Mouse (Mus musculus): Measurements from ENCODE around the gene Gpatch3. TPM values are rescaled to one million over a fixed set of nuclear protein-coding genes. Genes with fewer than 3 reads are reported as not detected.

Gpatch3 gene
- 3.9 and 4.2 TPM in 2 replicates for polyA plus RNA-seq (2015; fragmentation: Nextera tagmentation; extraction: Ambion mirVana)

- H3K27me3 ChIP-seq (ENCODE audit: control insufficient read depth, insufficient read depth, low read length): no peaks in the 10 kb centered on the region
- no peaks in the 10 kb centered on the region for H3K9me3 ChIP-seq (replicated peaks; ENCODE audit: control insufficient read depth, low read length)
- H3K9ac ChIP-seq (ENCODE audit: low read length): peak within 1 kb of the TSS; percentile 92
- H3K4me3 ChIP-seq (replicated peaks; ENCODE audit: low read length): peak within 1 kb of the TSS; percentile 94
- H3K27ac ChIP-seq (ENCODE audit: low read length): peak within 1 kb of the TSS; percentile 88
- H3K4me2 ChIP-seq (ENCODE audit: low read depth, low read length): peak within 1 kb of the TSS; percentile 98
- peaks cover 7% of the 10 kb centered on the region; the same call in 1 of the 2 replicates for H3K4me1 ChIP-seq (ENCODE audit: control insufficient read depth, insufficient read depth, low read length)
- ATAC-seq (ENCODE audit: insufficient read depth, low FRiP score): peak; percentile 89
- H3K36me3 ChIP-seq (ENCODE audit: control insufficient read depth, insufficient read depth, low read length): no peaks in the 10 kb centered on the region
- WGBS: 6% methylated on average over 44 of the region's 44 CpGs
Measured at GRCm38 (mm10) chr4:133574070-133574842, at the start of gene Gpatch3. Gpatch3 (plus strand) TSS chr4:133574745.

- H3K27me3 ChIP-seq (ENCODE audit: control insufficient read depth, insufficient read depth, low read length): no peaks in the 10 kb centered on the region
- peak; percentile 33; the same call in 1 of the 2 replicates for ATAC-seq (ENCODE audit: insufficient read depth, low FRiP score)
- WGBS: 62% methylated on average over 16 of the region's 16 CpGs
Measured at GRCm38 (mm10) chr4:133527788-133528187, 46.8 kb upstream of the Gpatch3 start.

GRCm38 (mm10) chr4:133532777-133533176 is 41.8 kb upstream of the Gpatch3 start:
- Histone ChIP-seq H3K4me1 (ENCODE audit: control insufficient read depth, insufficient read depth, low read length) (peaks cover 3% of the 10 kb centered on the region; the same call in 1 of the 2 replicates), H3K9me3 (replicated peaks; ENCODE audit: control insufficient read depth, low read length) (no peaks in the 10 kb centered on the region), H3K27me3 (ENCODE audit: control insufficient read depth, insufficient read depth, low read length) (no peaks in the 10 kb centered on the region), H3K36me3 (ENCODE audit: control insufficient read depth, insufficient read depth, low read length) (peaks cover 11% of the 10 kb centered on the region), H3K4me3 (replicated peaks; ENCODE audit: low read length) (no peak overlapping the region), H3K9ac (ENCODE audit: low read length) (no peak overlapping the region), H3K4me2 (ENCODE audit: low read depth, low read length) (no peak overlapping the region), H3K27ac (ENCODE audit: low read length) (no peak overlapping the region)
- ATAC-seq (ENCODE audit: insufficient read depth, low FRiP score): no peak
- 73% methylated on average over 3 of the region's 3 CpGs for WGBS

More at GRCm38 (mm10) chr4:133527788-133528187, 46.8 kb upstream of the Gpatch3 start:
- H3K27ac ChIP-seq (ENCODE audit: low read length): no peak overlapping the region
- H3K9me3 ChIP-seq (replicated peaks; ENCODE audit: control insufficient read depth, low read length): no peaks in the 10 kb centered on the region
- no peak overlapping the region for H3K4me2 ChIP-seq (ENCODE audit: low read depth, low read length)
- H3K36me3 ChIP-seq (ENCODE audit: control insufficient read depth, insufficient read depth, low read length): peaks cover 13% of the 10 kb centered on the region
- peaks cover 4% of the 10 kb centered on the region; the same call in 1 of the 2 replicates for H3K4me1 ChIP-seq (ENCODE audit: control insufficient read depth, insufficient read depth, low read length)
- H3K4me3 ChIP-seq (replicated peaks; ENCODE audit: low read length): no peak overlapping the region
- no peak overlapping the region for H3K9ac ChIP-seq (ENCODE audit: low read length)

- ATAC-seq (ENCODE audit: insufficient read depth, low FRiP score): no peak
- H3K4me1 ChIP-seq (ENCODE audit: control insufficient read depth, insufficient read depth, low read length): no peaks in the 10 kb centered on the region
- 82% methylated on average over 3 of the region's 3 CpGs for WGBS
- H3K36me3 ChIP-seq (ENCODE audit: control insufficient read depth, insufficient read depth, low read length): peaks cover 11% of the 10 kb centered on the region
- H3K9ac ChIP-seq (ENCODE audit: low read length): no peak overlapping the region
- H3K4me3 ChIP-seq (replicated peaks; ENCODE audit: low read length): no peak overlapping the region
- no peaks in the 10 kb centered on the region for H3K9me3 ChIP-seq (replicated peaks; ENCODE audit: control insufficient read depth, low read length)
- no peaks in the 10 kb centered on the region for H3K27me3 ChIP-seq (ENCODE audit: control insufficient read depth, insufficient read depth, low read length)
- H3K27ac ChIP-seq (ENCODE audit: low read length): no peak overlapping the region
- no peak overlapping the region for H3K4me2 ChIP-seq (ENCODE audit: low read depth, low read length)
Measured at GRCm38 (mm10) chr4:133536081-133536480, 38.5 kb upstream of the Gpatch3 start.

- ATAC-seq (ENCODE audit: insufficient read depth, low FRiP score): no peak
- no peak overlapping the region for H3K27ac ChIP-seq (ENCODE audit: low read length)
Measured at GRCm38 (mm10) chr4:133536652-133537051, 37.9 kb upstream of the Gpatch3 start.

GRCm38 (mm10) chr4:133545272-133546231 is 29.0 kb upstream of the Gpatch3 start, which contains the start of gene Nudc:
Nudc (minus strand) TSS chr4:133545996.
- peak within 1 kb of the TSS; percentile 90 for H3K9ac ChIP-seq (ENCODE audit: low read length)
- peak within 1 kb of the TSS; percentile 64 for H3K27ac ChIP-seq (ENCODE audit: low read length)
- peaks cover 12% of the 10 kb centered on the region for H3K4me1 ChIP-seq (ENCODE audit: control insufficient read depth, insufficient read depth, low read length)
- peak; percentile 98 for ATAC-seq (ENCODE audit: insufficient read depth, low FRiP score)
- peak within 1 kb of the TSS; percentile 92 for H3K4me3 ChIP-seq (replicated peaks; ENCODE audit: low read length)
- under 1% methylated on average over 75 of the region's 77 CpGs for WGBS
- no peaks in the 10 kb centered on the region for H3K9me3 ChIP-seq (replicated peaks; ENCODE audit: control insufficient read depth, low read length)
- peak within 1 kb of the TSS; percentile 92 for H3K4me2 ChIP-seq (ENCODE audit: low read depth, low read length)
- no peaks in the 10 kb centered on the region for H3K27me3 ChIP-seq (ENCODE audit: control insufficient read depth, insufficient read depth, low read length)
- H3K36me3 ChIP-seq (ENCODE audit: control insufficient read depth, insufficient read depth, low read length): 0 out of 2 replicates have a peak, but pooled peaks cover 6% of the 10 kb centered on the region

More at GRCm38 (mm10) chr4:133536652-133537051, 37.9 kb upstream of the Gpatch3 start:
- H3K4me2 ChIP-seq (ENCODE audit: low read depth, low read length): no peak overlapping the region
- peaks cover 7% of the 10 kb centered on the region; the same call in 1 of the 2 replicates for H3K36me3 ChIP-seq (ENCODE audit: control insufficient read depth, insufficient read depth, low read length)
- H3K9me3 ChIP-seq (replicated peaks; ENCODE audit: control insufficient read depth, low read length): no peaks in the 10 kb centered on the region
- H3K27me3 ChIP-seq (ENCODE audit: control insufficient read depth, insufficient read depth, low read length): no peaks in the 10 kb centered on the region
- H3K4me1 ChIP-seq (ENCODE audit: control insufficient read depth, insufficient read depth, low read length): no peaks in the 10 kb centered on the region
- no peak overlapping the region for H3K4me3 ChIP-seq (replicated peaks; ENCODE audit: low read length)
- no peak overlapping the region for H3K9ac ChIP-seq (ENCODE audit: low read length)
- WGBS: 87% methylated on average over 5 of the region's 5 CpGs

GRCm38 (mm10) chr4:133552029-133552428 is 22.5 kb upstream of the Gpatch3 start:
- H3K27me3 ChIP-seq (ENCODE audit: control insufficient read depth, insufficient read depth, low read length): no peaks in the 10 kb centered on the region
- no peak overlapping the region; the same call in 1 of the 2 replicates for H3K27ac ChIP-seq (ENCODE audit: low read length)
- no peak overlapping the region for H3K4me3 ChIP-seq (replicated peaks; ENCODE audit: low read length)
- no peak overlapping the region for H3K9ac ChIP-seq (ENCODE audit: low read length)
- H3K4me1 ChIP-seq (ENCODE audit: control insufficient read depth, insufficient read depth, low read length): no peaks in the 10 kb centered on the region
- WGBS: 64% methylated on average over 1 of the region's 1 CpGs
- H3K36me3 ChIP-seq (ENCODE audit: control insufficient read depth, insufficient read depth, low read length): no peaks in the 10 kb centered on the region
- H3K4me2 ChIP-seq (ENCODE audit: low read depth, low read length): no peak overlapping the region
- no peak for ATAC-seq (ENCODE audit: insufficient read depth, low FRiP score)
- H3K9me3 ChIP-seq (replicated peaks; ENCODE audit: control insufficient read depth, low read length): no peaks in the 10 kb centered on the region

GRCm38 (mm10) chr4:133552768-133553447 is 21.6 kb upstream of the Gpatch3 start, which contains the start of gene Nr0b2:
Nr0b2 (plus strand) TSS chr4:133553376.
- Histone ChIP-seq H3K9me3 (replicated peaks; ENCODE audit: control insufficient read depth, low read length) (no peaks in the 10 kb centered on the region), H3K9ac (ENCODE audit: low read length) (peak within 1 kb of the TSS; percentile 55), H3K4me2 (ENCODE audit: low read depth, low read length) (peak within 1 kb of the TSS; percentile 43), H3K27ac (ENCODE audit: low read length) (peak within 1 kb of the TSS; percentile 73), H3K36me3 (ENCODE audit: control insufficient read depth, insufficient read depth, low read length) (no peaks in the 10 kb centered on the region), H3K27me3 (ENCODE audit: control insufficient read depth, insufficient read depth, low read length) (no peaks in the 10 kb centered on the region), H3K4me3 (replicated peaks; ENCODE audit: low read length) (peak within 1 kb of the TSS; percentile 29), H3K4me1 (ENCODE audit: control insufficient read depth, insufficient read depth, low read length) (no peaks in the 10 kb centered on the region)
- WGBS: 46% methylated on average over 10 of the region's 10 CpGs
- peak; percentile 75 for ATAC-seq (ENCODE audit: insufficient read depth, low FRiP score)

Data from stomach, embryonic 16.5 days (tissue).